8 mouse cellular contexts compared by ENCODE assay signal in the genomic region with DNA sequence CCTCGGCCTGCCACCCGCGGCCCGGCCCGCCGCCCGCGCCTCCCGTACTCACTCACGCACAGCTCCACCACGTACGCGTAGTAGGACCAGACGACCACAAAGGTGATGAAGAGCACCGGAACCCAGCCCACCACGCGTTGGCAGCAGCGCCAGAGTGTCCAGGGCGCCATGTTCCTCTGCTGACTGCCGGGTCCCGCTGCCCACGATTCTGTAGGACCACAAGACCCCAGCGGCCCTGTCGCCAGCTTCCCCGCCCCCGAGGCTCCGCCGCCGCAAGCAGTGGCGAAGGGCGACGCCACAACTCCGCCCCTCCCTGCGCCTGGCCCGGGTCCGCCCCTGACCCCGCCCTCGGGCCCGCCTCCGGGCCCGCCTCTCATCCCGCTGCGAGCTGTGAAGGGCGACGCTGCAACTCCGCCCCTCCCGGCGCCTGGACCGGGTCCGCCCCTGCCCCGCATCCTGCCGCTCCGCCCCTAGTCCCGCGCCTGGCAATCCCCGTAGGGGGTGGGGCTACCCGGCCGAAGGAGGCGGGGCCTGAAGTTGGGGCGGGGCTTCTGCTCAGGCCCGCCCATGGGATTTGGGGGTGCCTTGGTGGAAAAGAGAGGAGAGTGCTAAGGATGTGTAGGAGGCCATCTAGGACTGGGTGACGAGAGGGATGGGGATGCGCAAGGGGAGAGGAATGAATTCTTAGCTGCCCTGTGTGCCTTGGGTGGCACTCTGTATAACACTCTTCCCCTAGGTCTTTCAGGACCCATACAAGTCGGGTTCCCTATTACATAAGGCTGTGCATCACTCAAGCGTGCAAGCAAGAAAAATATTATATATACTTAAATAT. TPM values are rescaled to one million over a fixed set of nuclear protein-coding genes. Genes with fewer than 3 reads are reported as not detected.
DNase-seq lines count a peak whose midpoint lies in the region; ATAC-seq and TF ChIP-seq lines count a peak whose summit lies in the region.

Gene Zdhhc20, minus strand, starts transcription at position 266 of the 832 bp plus-strand sequence.

- H3K4me3 ChIP-seq in forebrain, embryonic 11.5 days (ENCODE audit: low read depth, low read length) = peak within 1 kb of the TSS; percentile 93
- peak within 1 kb of the TSS; percentile 88 for H3K4me3 ChIP-seq in heart, embryonic 16.5 days (ENCODE audit: low read length)
- peak within 1 kb of the TSS; percentile 85 for H3K4me3 ChIP-seq in liver, embryonic 16.5 days (ENCODE audit: low read depth, low read length)
- H3K4me3 ChIP-seq in neural tube, embryonic 13.5 days = peak within 1 kb of the TSS; percentile 94
- peak within 1 kb of the TSS; percentile 97 for H3K4me3 ChIP-seq in testis, adult 2 months (ENCODE audit: control insufficient read depth, low read depth, low read length)

- no peaks in the 10 kb centered on the region for H3K4me1 ChIP-seq in forebrain, embryonic 11.5 days (replicated peaks; ENCODE audit: control insufficient read depth, insufficient read depth, low read length)
- H3K4me1 ChIP-seq in heart, embryonic 16.5 days (ENCODE audit: control insufficient read depth, insufficient read depth, low read length) = peaks cover 11% of the 10 kb centered on the region
- H3K4me1 ChIP-seq in liver, embryonic 16.5 days (ENCODE audit: control insufficient read depth, low read depth, low read length) = peaks cover 12% of the 10 kb centered on the region
- H3K4me1 ChIP-seq in neural tube, embryonic 13.5 days (replicated peaks) = peaks cover 21% of the 10 kb centered on the region
- H3K4me1 ChIP-seq in testis, adult 2 months (ENCODE audit: control insufficient read depth, insufficient read depth, low read length) = no peaks in the 10 kb centered on the region

- TF ChIP-seq POLR2A in testis, adult 2 months (IDR thresholded peaks at IDR 0.05; ENCODE audit: control insufficient read depth, low read depth, low read length) = peak; percentile 43; the same call in 1 of the 2 replicates

- H3K27me3 ChIP-seq in forebrain, embryonic 11.5 days (ENCODE audit: control insufficient read depth, insufficient read depth, low read length) = no peaks in the 10 kb centered on the region
- no peaks in the 10 kb centered on the region for H3K27me3 ChIP-seq in heart, embryonic 16.5 days (ENCODE audit: control insufficient read depth, insufficient read depth, low read length)
- H3K27me3 ChIP-seq in liver, embryonic 16.5 days (ENCODE audit: control insufficient read depth, insufficient read depth, low read depth, low read length) = no peaks in the 10 kb centered on the region
- no peaks in the 10 kb centered on the region for H3K27me3 ChIP-seq in neural tube, embryonic 13.5 days
- no peaks in the 10 kb centered on the region for H3K27me3 ChIP-seq in testis, adult 2 months (ENCODE audit: control insufficient read depth, insufficient read depth, low read length)

- H3K9ac ChIP-seq in forebrain, embryonic 11.5 days (ENCODE audit: low read length) = peak within 1 kb of the TSS; percentile 89
- H3K9ac ChIP-seq in heart, embryonic 16.5 days (ENCODE audit: low read length) = peak within 1 kb of the TSS; percentile 96
- peak within 1 kb of the TSS; percentile 80 for H3K9ac ChIP-seq in liver, embryonic 16.5 days (ENCODE audit: low read depth, low read length)
- H3K9ac ChIP-seq in neural tube, embryonic 13.5 days = peak within 1 kb of the TSS; percentile 96

- 4% methylated on average over 65 of the region's 65 CpGs for WGBS in forebrain, embryonic 11.5 days
- WGBS in heart, embryonic 16.5 days = 3% methylated on average over 63 of the region's 65 CpGs
- 4% methylated on average over 51 of the region's 65 CpGs for WGBS in liver, embryonic 16.5 days (ENCODE audit: insufficient replicate concordance)
- 4% methylated on average over 64 of the region's 65 CpGs for WGBS in neural tube, embryonic 13.5 days

- ATAC-seq in forebrain, embryonic 11.5 days (replicated peaks; ENCODE audit: low FRiP score) = peak; percentile 96
- ATAC-seq in heart, embryonic 16.5 days (replicated peaks; ENCODE audit: extremely low read depth, insufficient read depth, low FRiP score) = peak; percentile 98
- peak; percentile 100 for ATAC-seq in liver, embryonic 16.5 days (ENCODE audit: low read depth)
- ATAC-seq in neural tube, embryonic 13.5 days (ENCODE audit: low read depth) = peak; percentile 96

- peak within 1 kb of the TSS; percentile 55 for H3K4me2 ChIP-seq in forebrain, embryonic 11.5 days (ENCODE audit: low read depth, low read length, severe bottlenecking)
- H3K4me2 ChIP-seq in heart, embryonic 16.5 days (ENCODE audit: low read depth, low read length) = peak within 1 kb of the TSS; percentile 84
- peak within 1 kb of the TSS; percentile 98 for H3K4me2 ChIP-seq in liver, embryonic 16.5 days (ENCODE audit: low read depth, low read length)
- H3K4me2 ChIP-seq in neural tube, embryonic 13.5 days = peak within 1 kb of the TSS; percentile 65

- H3K36me3 ChIP-seq in forebrain, embryonic 11.5 days (ENCODE audit: control insufficient read depth, insufficient read depth, low read length) = no peaks in the 10 kb centered on the region
- H3K36me3 ChIP-seq in heart, embryonic 16.5 days (ENCODE audit: control insufficient read depth, insufficient read depth) = no peaks in the 10 kb centered on the region
- H3K36me3 ChIP-seq in liver, embryonic 16.5 days (ENCODE audit: control insufficient read depth, insufficient read depth) = no peaks in the 10 kb centered on the region
- no peaks in the 10 kb centered on the region for H3K36me3 ChIP-seq in neural tube, embryonic 13.5 days
- no peaks in the 10 kb centered on the region for H3K36me3 ChIP-seq in testis, adult 2 months (ENCODE audit: control insufficient read depth, insufficient read depth, low read length)

- no peak for TF ChIP-seq CTCF in testis, adult 2 months (IDR thresholded peaks at IDR 0.05; ENCODE audit: control insufficient read depth, insufficient read depth, insufficient replicate concordance, low read depth, low read length)

- H3K27ac ChIP-seq in forebrain, embryonic 11.5 days (ENCODE audit: low read depth, low read length) = peak within 1 kb of the TSS; percentile 71
- peak within 1 kb of the TSS; percentile 86 for H3K27ac ChIP-seq in heart, embryonic 16.5 days (ENCODE audit: low read length)
- peak within 1 kb of the TSS; percentile 76 for H3K27ac ChIP-seq in liver, embryonic 16.5 days (ENCODE audit: low read length)
- H3K27ac ChIP-seq in neural tube, embryonic 13.5 days (replicated peaks) = peak within 1 kb of the TSS; percentile 91
- H3K27ac ChIP-seq in testis, adult 2 months (ENCODE audit: control insufficient read depth, insufficient read depth, low read depth, low read length) = peak within 1 kb of the TSS; percentile 93

- H3K9me3 ChIP-seq in forebrain, embryonic 11.5 days (ENCODE audit: control insufficient read depth, low read length) = no peaks in the 10 kb centered on the region
- H3K9me3 ChIP-seq in heart, embryonic 16.5 days (replicated peaks; ENCODE audit: control insufficient read depth, low read length) = no peaks in the 10 kb centered on the region
- no peaks in the 10 kb centered on the region; the same call in 1 of the 2 replicates for H3K9me3 ChIP-seq in liver, embryonic 16.5 days (replicated peaks; ENCODE audit: control insufficient read depth, low read length)
- no peaks in the 10 kb centered on the region for H3K9me3 ChIP-seq in neural tube, embryonic 13.5 days

- peak; percentile 95 to 96 for DNase-seq in CD8-positive naive resting alpha-beta T cell, adult 2 months (ENCODE audit: low read depth in 2 of 2, low spot score in 2 of 2)
- DNase-seq in c-Kit-positive CD71-negative TER-119-negative erythroid progenitor cells, embryonic 14.5 days (ENCODE audit: low read depth) = peak; percentile 86
- DNase-seq in forebrain, embryonic 11.5 days (ENCODE audit: low spot score) = peak; percentile 99
- DNase-seq in kidney, postnatal 36 days = peak; percentile 94 to 97

RNA-seq across cellular contexts. Expression of gene Zdhhc20, which starts in this region (rescaled TPM):
- polyA plus RNA-seq in forebrain, embryonic 11.5 days (2014; fragmentation: Nextera tagmentation; extraction: Ambion mirVana) = 54.6 and 62.2 TPM in 2 replicates
- 36.5 and 40.9 TPM in 2 replicates for polyA plus RNA-seq in heart, embryonic 16.5 days (2015; fragmentation: Nextera tagmentation; extraction: Ambion mirVana)
- polyA plus RNA-seq in liver, embryonic 16.5 days (2015; fragmentation: Nextera tagmentation; extraction: Ambion mirVana) = 12.5 and 12.7 TPM in 2 replicates
- 48.9 and 50.9 TPM in 2 replicates for polyA plus RNA-seq in neural tube, embryonic 13.5 days (2015; fragmentation: Nextera tagmentation; extraction: Ambion mirVana)
- 6.8 and 9.4 TPM in 2 replicates for polyA plus RNA-seq in testis, adult 2 months (2012; rRNA removed)

Comparison
In these comparisons a context has a peak if more than half of its experiments do, and no peak if none do; other contexts are left out.
1. Peak in every context shown above with its lines: DNase-seq, ATAC-seq, H3K4me3 ChIP-seq and H3K27ac ChIP-seq.